Mouse (Mus musculus) lung, adult 2 months (tissue): ENCODE data around the gene Wasl.

ENCODE experiments used
- CTCF ChIP-seq: fragments of 200-500 bp; IDR thresholded peaks from 2 replicates; pipeline ENCODE4 v1.5.1; 2011; ENCODE audit warnings: mild to moderate bottlenecking, low read length, control low read depth; ENCODE audit not compliant: insufficient read depth
- POLR2A ChIP-seq: fragments of 200-500 bp; IDR thresholded peaks from 2 replicates; pipeline ENCODE4 v1.6.1; 2011; ENCODE audit warnings: low read depth, mild to moderate bottlenecking, control low read depth, low read length, borderline replicate concordance; ENCODE audit errors: extremely low read depth

DNA sequence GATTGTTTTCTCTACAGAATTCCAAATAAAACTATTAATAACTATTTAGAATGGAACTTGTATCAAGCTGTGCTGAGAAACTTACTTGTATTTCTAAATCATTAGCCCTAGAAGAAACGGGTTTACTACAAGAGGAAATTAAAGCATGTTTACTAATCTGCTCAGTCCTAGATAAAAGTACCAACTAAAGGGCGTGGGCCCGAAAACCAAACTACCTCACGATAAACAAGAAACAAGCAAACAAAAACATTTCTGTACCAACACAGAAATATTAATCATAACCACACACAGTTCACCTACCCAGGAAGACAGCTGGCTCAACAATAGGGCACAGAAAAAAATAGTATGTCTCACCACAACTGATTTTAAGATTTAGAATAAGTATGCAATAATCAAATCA lies 16.4 kb downstream of the Wasl start:
- TF ChIP-seq CTCF (no peak), POLR2A (no peak)
